Mouse (Mus musculus): Measurements from ENCODE around the gene Lbr. TPM values are rescaled to one million over a fixed set of nuclear protein-coding genes. Genes with fewer than 3 reads are reported as not detected.
A peak's percentile ranks its signal among the peaks of the same experiment; 100 is the strongest.
"Not testable (repeated sequence)": the region's sequence is repeated elsewhere in the genome, so short reads cannot be mapped to it uniquely, and the experiment has no call there.

Gene Lbr
- total RNA-seq, 2 experiments from 2014 or later: 34.4 to 40.9 TPM

GRCm38 (mm10) chr1:181852466-181852865 is 9.6 kb upstream of the Lbr start:
- no peak for DNase-seq

- peak; percentile 81 for DNase-seq
These were observed 8.9 kb upstream of the Lbr start for GRCm38 (mm10) chr1:181851521-181852310.

GRCm38 (mm10) chr1:181850441-181850840 is 7.6 kb upstream of the Lbr start:
- DNase-seq: no peak

GRCm38 (mm10) chr1:181848210-181848609 is 5.4 kb upstream of the Lbr start:
- DNase-seq: no peak

GRCm38 (mm10) chr1:181847396-181847795 is 4.5 kb upstream of the Lbr start:
- no peak for DNase-seq

GRCm38 (mm10) chr1:181845767-181846166 is 2.9 kb upstream of the Lbr start:
- DNase-seq: no peak

GRCm38 (mm10) chr1:181844874-181845547 is 2.2 kb upstream of the Lbr start:
- DNase-seq: no peak

- peak; percentile 97 for DNase-seq
These were observed 778 bp downstream of the Lbr start for GRCm38 (mm10) chr1:181841864-181842672.

- no peak for DNase-seq
These were observed 1.4 kb downstream of the Lbr start for GRCm38 (mm10) chr1:181841396-181841795.

GRCm38 (mm10) chr1:181839746-181840366 is 3.0 kb downstream of the Lbr start:
- no peak for DNase-seq

- no peak for DNase-seq
These were observed 4.7 kb downstream of the Lbr start for GRCm38 (mm10) chr1:181838111-181838510.

GRCm38 (mm10) chr1:181833143-181833542 is 9.7 kb downstream of the Lbr start:
- no peak for DNase-seq

- DNase-seq: no peak
These were observed 10.1 kb downstream of the Lbr start for GRCm38 (mm10) chr1:181832720-181833119.

GRCm38 (mm10) chr1:181828365-181828764 is 14.5 kb downstream of the Lbr start:
- DNase-seq: no peak

- no peak for DNase-seq
These were observed 16.1 kb downstream of the Lbr start for GRCm38 (mm10) chr1:181826716-181827115.

GRCm38 (mm10) chr1:181811481-181812223 is 31.2 kb downstream of the Lbr start:
- DNase-seq: no peak

- no peak for DNase-seq
These were observed 42.2 kb downstream of the Lbr start for GRCm38 (mm10) chr1:181800667-181801066.

- no peak for DNase-seq
These were observed 42.9 kb downstream of the Lbr start for GRCm38 (mm10) chr1:181799911-181800310.

GRCm38 (mm10) chr1:181793541-181793940 is 49.3 kb downstream of the Lbr start:
- DNase-seq: peak; percentile 50

GRCm38 (mm10) chr1:181789952-181790351 is 52.9 kb downstream of the Lbr start:
- DNase-seq: no peak

- DNase-seq: not testable (repeated sequence)
These were observed 60.2 kb downstream of the Lbr start for GRCm38 (mm10) chr1:181782600-181782999.

GRCm38 (mm10) chr1:181776541-181776940 is 66.3 kb downstream of the Lbr start:
- no peak for DNase-seq
